Mouse (Mus musculus) heart, postnatal 14 days (tissue): ENCODE measurements at regions not wholly inside any gene's neighbourhood (a gene's known extent, or its start where the extent isn't known, plus 50 kb on each side); places are given as distances from the start of the nearest gene placed in this dataset.

Experiments used
- DNase-seq, 2 experiments: peaks; one replicate each; pipeline ENCODE4 v3.0.0; 2021 to 2022
- intact Hi-C: fragments of 180-260 bp; cut with DNase I; formaldehyde crosslinking; loops from one replicate; pipeline ENCODE4 v1.15.1; 2025

GRCm38 (mm10) chr12:21492549-21493291, 75.3 kb upstream of the Ywhaq start:
- intact Hi-C loops: no loop called here
- DNase-seq: no peak

GRCm38 (mm10) chr12:21481644-21482043, 64.2 kb upstream of the Ywhaq start:
- intact Hi-C loops: no loop called here
- no peak for DNase-seq

GRCm38 (mm10) chr12:21480226-21480625, 62.8 kb upstream of the Ywhaq start:
- intact Hi-C loops: no loop called here
- DNase-seq: no peak

GRCm38 (mm10) chr12:21479251-21479650, 61.8 kb upstream of the Ywhaq start:
- DNase-seq: no peak
- intact Hi-C loops: no loop called here

GRCm38 (mm10) chr12:21476516-21476915, 59.1 kb upstream of the Ywhaq start:
- intact Hi-C loops: no loop called here

GRCm38 (mm10) chr12:21472951-21473710, 55.7 kb upstream of the Ywhaq start:
- no peak for DNase-seq
- intact Hi-C loops: loop anchor here (5.0 kb wide), 1 partner anchor 56 kb away; the partner anchor contains the start of gene Ywhaq

More at GRCm38 (mm10) chr12:21476516-21476915, 59.1 kb upstream of the Ywhaq start:
- DNase-seq: no peak

- DNase-seq: peak; percentile 42 to 66
- intact Hi-C loops: loop anchor here (5.0 kb wide), 1 partner anchor 55 kb away; the partner anchor contains the start of gene Ywhaq
These were observed 55.0 kb upstream of the Ywhaq start for GRCm38 (mm10) chr12:21472487-21472886.

- intact Hi-C loops: loop anchor here (5.0 kb wide), 1 partner anchor 55 kb away; the partner anchor contains the start of gene Ywhaq
- DNase-seq: no peak
These were observed 54.5 kb upstream of the Ywhaq start for GRCm38 (mm10) chr12:21471986-21472385.

GRCm38 (mm10) chr12:21470286-21470685, 52.8 kb upstream of the Ywhaq start:
- DNase-seq: no peak
- intact Hi-C loops: loop anchor here (5.0 kb wide), 1 partner anchor 53 kb away; the partner anchor contains the start of gene Ywhaq
